Mouse (Mus musculus) retina, adult 2 months (tissue): ENCODE data around the gene Pam16.
"Not testable (repeated sequence)": the region's sequence is repeated elsewhere in the genome, so short reads cannot be mapped to it uniquely, and the experiment has no call there.

Source experiments
- DNase-seq: peaks from one replicate; pipeline ENCODE4 v3.0.0-alpha.2; 2012; ENCODE audit warnings: low read depth, low spot score

Pam16 gene

GRCm38 (mm10) chr16:4592909-4593875 lies 31.6 kb downstream of the Pam16 start:
- no peak for DNase-seq

- no peak for DNase-seq
Measured at GRCm38 (mm10) chr16:4590236-4590635, 34.6 kb downstream of the Pam16 start.

- DNase-seq: no peak
Measured at GRCm38 (mm10) chr16:4587516-4588210, 37.1 kb downstream of the Pam16 start.

- peak; percentile 94 for DNase-seq
Measured at GRCm38 (mm10) chr16:4586531-4587123, 38.2 kb downstream of the Pam16 start.

- no peak for DNase-seq
Measured at GRCm38 (mm10) chr16:4585642-4586530, 38.9 kb downstream of the Pam16 start.

GRCm38 (mm10) chr16:4584438-4584837 lies 40.4 kb downstream of the Pam16 start:
- no peak for DNase-seq

- no peak for DNase-seq
Measured at GRCm38 (mm10) chr16:4583807-4584206, 41.0 kb downstream of the Pam16 start.

GRCm38 (mm10) chr16:4581179-4581578 lies 43.6 kb downstream of the Pam16 start:
- DNase-seq: not testable (repeated sequence)

GRCm38 (mm10) chr16:4578630-4579029 lies 46.2 kb downstream of the Pam16 start:
- DNase-seq: no peak

GRCm38 (mm10) chr16:4576873-4577272 lies 47.9 kb downstream of the Pam16 start:
- no peak for DNase-seq

GRCm38 (mm10) chr16:4576038-4576437 lies 48.8 kb downstream of the Pam16 start:
- no peak for DNase-seq

- DNase-seq: no peak
Measured at GRCm38 (mm10) chr16:4570737-4571136, 54.1 kb downstream of the Pam16 start.

GRCm38 (mm10) chr16:4567912-4568311 lies 56.9 kb downstream of the Pam16 start:
- DNase-seq: no peak
